Mouse (Mus musculus) megakaryocyte, embryonic 14.5 days (primary cell): ENCODE measurements around the gene Pfn3. TPM values are rescaled to one million over a fixed set of nuclear protein-coding genes. Genes with fewer than 3 reads are reported as not detected.

Experiments
- H3K27me3 ChIP-seq: replicated peaks from 2 replicates; pipeline ENCODE3; 2012; ENCODE audit warnings: inconsistent platforms
- H3K36me3 ChIP-seq: replicated peaks from 2 replicates; pipeline ENCODE3; 2012; ENCODE audit warnings: low read length, inconsistent platforms, mixed read lengths
- H3K4me1 ChIP-seq: 2 replicates; pipeline ENCODE4 v1.6.1; 2012; ENCODE audit warnings: inconsistent platforms
- H3K4me3 ChIP-seq: replicated peaks from 2 replicates; pipeline ENCODE3; 2012; ENCODE audit warnings: moderate library complexity, mild to moderate bottlenecking, inconsistent platforms
- H3K9me3 ChIP-seq: 2 replicates; pipeline ENCODE4 v1.6.1; 2012; ENCODE audit warnings: inconsistent platforms
- FLI1 ChIP-seq: IDR thresholded peaks from 2 replicates; pipeline ENCODE4 v1.6.1; 2012; ENCODE audit warnings: low read length, inconsistent platforms, mixed read lengths
- GATA1 ChIP-seq: IDR thresholded peaks from 3 replicates; pipeline ENCODE4 v1.6.1; 2012; ENCODE audit warnings: mixed read lengths, low read length, inconsistent platforms, borderline replicate concordance
- polyA plus RNA-seq: library from polyadenylated mRNA; stranded (reverse); fragments of >175 nt; gene quantifications from 2 replicates; pipeline ENCODE4 v1.2.3, GENCODE M21; 2012; ENCODE audit warnings: low replicate concordance; ENCODE audit not compliant: insufficient read depth

Pfn3 gene
- not detected in 2 replicates for polyA plus RNA-seq

DNA sequence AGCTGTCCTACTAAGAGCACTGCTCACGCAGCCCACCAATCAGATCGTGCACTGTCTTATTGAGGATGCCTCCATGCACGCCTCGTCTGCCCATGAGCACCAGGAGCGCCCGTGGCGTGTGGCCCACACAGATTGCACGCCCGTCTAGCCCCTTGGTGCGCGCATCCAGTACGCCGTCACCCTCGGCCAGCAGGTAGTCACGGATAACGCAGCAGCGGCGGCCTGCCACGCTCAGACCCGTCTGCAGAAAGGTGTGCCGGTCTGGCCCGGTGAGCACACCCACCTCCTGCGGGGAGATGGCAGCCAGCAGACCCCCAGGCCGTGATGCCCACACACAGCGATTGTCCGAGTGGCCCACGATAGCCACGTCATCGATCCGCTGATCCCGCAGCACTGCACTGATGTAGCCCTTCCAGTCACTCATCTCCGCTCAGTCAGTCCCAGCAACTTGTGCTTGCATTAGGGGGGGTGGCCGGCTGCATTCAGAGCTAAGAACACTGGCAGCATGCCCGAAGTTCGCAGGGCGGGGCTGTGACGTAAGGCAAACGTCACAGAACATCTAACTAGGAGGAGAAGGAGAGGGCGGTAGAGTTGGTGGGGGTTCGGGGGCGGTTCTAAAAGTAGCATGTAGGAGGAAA is at the start of gene Pfn3:
Gene Pfn3 (minus strand): TSS at position 490 of the 638 bp plus-strand sequence.
- peak within 1 kb of the TSS; percentile 47 for H3K4me3 ChIP-seq
- no peaks in the 10 kb centered on the region for H3K36me3 ChIP-seq
- H3K9me3 ChIP-seq: peaks cover 14% of the 10 kb centered on the region
- H3K27me3 ChIP-seq: peaks cover 75% of the 10 kb centered on the region
- TF ChIP-seq FLI1 (no peak), GATA1 (no peak)
- H3K4me1 ChIP-seq: peaks cover 45% of the 10 kb centered on the region

DNA sequence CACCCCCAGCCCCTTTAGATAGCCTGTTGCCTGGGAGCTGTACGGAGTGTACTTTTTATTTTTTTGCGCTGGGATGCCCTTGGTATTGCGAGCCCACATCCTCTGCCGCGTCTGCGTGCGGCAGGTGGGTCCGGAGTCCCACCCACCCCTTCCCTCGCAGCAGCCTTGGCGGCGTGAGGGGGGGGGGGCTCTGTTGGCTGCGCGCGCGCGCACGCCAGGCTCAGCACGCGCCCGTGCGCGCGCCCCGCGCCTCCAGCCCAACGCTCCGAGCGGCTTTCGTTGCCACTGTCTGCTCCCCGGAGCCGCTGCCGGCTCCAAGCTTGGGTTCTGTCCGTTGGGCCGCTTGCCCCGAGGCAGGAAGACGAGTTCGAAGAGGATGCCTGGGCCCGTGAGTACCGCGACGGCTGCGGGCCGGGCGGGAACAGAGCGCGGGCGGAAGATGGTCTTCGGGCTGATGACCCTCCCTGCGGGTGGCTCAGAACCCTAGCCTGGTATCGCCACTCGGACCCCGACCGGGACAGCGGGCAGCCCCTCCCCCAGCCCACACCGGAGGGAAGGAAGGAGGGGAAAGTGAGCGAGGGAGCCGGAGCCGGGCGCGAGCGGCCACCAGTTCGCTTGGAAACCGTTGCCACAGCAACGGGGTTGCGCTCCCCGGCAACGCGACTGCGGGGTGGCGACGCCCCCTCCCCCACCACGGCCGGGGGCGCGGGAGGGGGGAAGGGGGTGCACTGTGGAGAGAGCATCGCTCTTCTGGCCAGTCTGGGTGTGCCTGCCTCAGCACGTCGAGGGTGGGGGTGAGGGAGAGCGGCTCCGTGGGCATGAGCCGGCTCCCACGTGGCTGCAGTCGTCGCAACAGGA is 49.2 kb upstream of the Pfn3 start, which contains the start of gene Prr7:
Gene Prr7 (plus strand): TSS at position 241 of the 858 bp plus-strand sequence.
- Histone ChIP-seq H3K4me1 (peaks cover 62% of the 10 kb centered on the region), H3K9me3 (no peaks in the 10 kb centered on the region), H3K27me3 (peaks cover 54% of the 10 kb centered on the region), H3K4me3 (peak within 1 kb of the TSS; percentile 92), H3K36me3 (peaks cover 42% of the 10 kb centered on the region)
- TF ChIP-seq FLI1 (no peak), GATA1 (no peak)

DNA sequence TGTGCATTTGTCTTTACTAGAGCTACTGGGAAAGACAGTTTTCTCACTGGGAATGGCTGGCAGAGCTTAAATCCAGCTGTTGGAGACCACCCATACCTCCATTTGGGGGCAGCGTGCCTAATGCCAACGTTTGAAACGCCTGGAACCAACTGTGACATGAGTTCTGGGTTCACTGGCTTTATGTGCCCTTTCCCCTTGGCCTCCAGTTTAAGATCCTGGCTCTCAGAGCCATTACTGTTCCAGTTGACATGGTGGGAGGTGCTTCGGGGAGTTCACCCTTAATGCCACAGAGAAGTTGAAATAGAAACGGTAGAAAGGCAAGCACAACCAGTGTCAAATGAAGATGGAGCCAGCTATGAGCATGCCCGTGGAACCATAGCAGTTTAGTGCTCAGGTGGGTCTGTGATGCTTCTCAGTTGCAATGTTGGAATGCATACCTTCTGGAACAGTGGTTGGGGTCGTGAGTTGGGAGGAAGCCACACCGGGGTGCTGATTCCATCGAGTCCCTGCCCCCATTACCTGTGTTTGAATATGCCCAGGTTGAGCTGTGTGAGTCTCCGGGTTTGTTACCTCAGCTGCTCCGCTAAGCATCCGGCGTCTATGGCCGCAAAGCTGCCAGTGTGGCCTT is 48.5 kb upstream of the Pfn3 start:
- H3K4me3 ChIP-seq: peak overlapping the region; percentile 92
- H3K27me3 ChIP-seq: peaks cover 47% of the 10 kb centered on the region
- H3K36me3 ChIP-seq: peaks cover 49% of the 10 kb centered on the region
- peaks cover 57% of the 10 kb centered on the region for H3K4me1 ChIP-seq
- no peaks in the 10 kb centered on the region for H3K9me3 ChIP-seq
- TF ChIP-seq FLI1: no peak
- no peak for TF ChIP-seq GATA1

DNA sequence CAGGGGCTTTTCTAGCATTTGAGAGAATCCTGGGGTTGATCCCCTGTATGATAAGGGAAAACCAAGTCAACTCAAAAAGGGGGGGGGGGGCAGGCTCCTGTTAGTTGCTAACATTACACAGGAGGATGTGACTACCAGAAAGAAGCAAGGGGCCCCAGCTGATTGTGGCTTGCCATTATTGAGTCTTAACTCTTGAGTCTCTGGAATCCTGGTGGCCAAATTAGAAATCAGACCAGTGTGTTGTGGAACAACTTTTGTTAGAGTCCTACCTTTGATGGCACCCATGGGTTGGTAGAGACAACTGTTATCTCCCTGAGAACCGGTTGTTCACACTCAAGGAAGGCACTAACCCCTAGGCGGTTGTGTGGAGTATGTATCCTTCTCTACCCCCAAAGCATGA is 47.9 kb upstream of the Pfn3 start:
- Histone ChIP-seq H3K9me3 (no peaks in the 10 kb centered on the region), H3K36me3 (peaks cover 55% of the 10 kb centered on the region), H3K4me3 (no peak overlapping the region), H3K4me1 (peaks cover 53% of the 10 kb centered on the region), H3K27me3 (peaks cover 41% of the 10 kb centered on the region)
- TF ChIP-seq FLI1 (no peak), GATA1 (no peak)

DNA sequence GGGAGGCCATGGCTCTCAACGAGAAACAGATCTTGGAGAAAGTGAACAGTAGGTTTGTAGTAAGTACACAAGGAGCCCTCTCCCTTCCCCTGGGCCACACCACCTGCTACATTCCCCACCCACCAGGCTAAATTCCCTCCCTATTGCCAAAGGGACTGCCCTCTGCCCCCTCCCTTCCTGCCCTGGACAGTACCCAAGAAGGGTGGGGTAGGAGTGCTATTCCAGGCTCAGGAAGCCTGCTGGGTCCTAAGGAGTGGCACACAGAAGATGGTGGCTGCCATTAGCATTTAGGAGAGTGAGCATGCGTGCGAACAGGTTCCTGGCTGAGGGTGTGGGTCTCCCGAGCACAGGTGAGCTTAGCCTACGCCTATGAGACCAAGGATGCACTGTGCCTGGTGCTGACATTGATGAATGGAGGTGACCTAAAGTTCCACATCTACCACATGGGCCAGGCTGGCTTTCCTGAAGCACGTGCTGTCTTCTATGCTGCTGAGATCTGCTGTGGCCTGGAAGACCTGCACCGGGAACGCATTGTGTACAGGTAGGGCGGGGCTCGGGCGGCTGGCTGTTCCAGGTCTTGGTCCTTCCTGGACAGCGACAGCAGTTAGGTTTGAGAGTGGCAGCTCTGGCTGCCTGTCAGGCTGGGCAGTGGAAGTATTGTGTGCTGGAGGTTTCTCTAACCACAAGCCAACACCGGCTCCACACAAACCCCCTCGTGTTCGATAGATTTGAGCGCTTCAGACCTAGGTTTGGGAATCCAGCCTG is 36.9 kb upstream of the Pfn3 start:
- peaks cover 93% of the 10 kb centered on the region for H3K36me3 ChIP-seq

DNA sequence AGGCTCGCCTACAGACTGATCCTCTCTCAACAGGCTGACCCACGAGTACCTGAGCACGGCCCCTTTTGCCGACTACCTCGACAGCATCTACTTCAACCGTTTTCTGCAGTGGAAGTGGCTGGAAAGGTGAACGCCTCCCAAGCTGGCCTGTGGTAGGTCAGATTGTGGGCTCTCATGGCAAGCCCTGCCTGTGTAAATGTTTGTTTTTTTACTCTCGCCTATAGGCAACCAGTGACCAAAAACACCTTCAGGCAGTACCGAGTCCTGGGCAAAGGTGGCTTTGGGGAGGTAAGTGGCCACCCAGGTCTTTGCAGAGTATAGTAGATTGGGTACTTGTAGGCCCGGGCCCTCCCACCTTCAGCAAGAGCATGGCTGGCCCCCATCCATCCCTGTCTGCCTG is 36.3 kb upstream of the Pfn3 start:
- no peaks in the 10 kb centered on the region for H3K9me3 ChIP-seq
- H3K4me3 ChIP-seq: no peak overlapping the region
- peaks cover 65% of the 10 kb centered on the region for H3K4me1 ChIP-seq
- H3K36me3 ChIP-seq: peaks cover 87% of the 10 kb centered on the region
- no peaks in the 10 kb centered on the region for H3K27me3 ChIP-seq
- no peak for TF ChIP-seq GATA1

More for the DNA sequence above, 36.9 kb upstream of the Pfn3 start:
- Histone ChIP-seq H3K4me3 (peak overlapping the region; percentile 62), H3K9me3 (no peaks in the 10 kb centered on the region), H3K27me3 (no peaks in the 10 kb centered on the region), H3K4me1 (peaks cover 61% of the 10 kb centered on the region)
- TF ChIP-seq FLI1 (no peak), GATA1 (no peak)

DNA sequence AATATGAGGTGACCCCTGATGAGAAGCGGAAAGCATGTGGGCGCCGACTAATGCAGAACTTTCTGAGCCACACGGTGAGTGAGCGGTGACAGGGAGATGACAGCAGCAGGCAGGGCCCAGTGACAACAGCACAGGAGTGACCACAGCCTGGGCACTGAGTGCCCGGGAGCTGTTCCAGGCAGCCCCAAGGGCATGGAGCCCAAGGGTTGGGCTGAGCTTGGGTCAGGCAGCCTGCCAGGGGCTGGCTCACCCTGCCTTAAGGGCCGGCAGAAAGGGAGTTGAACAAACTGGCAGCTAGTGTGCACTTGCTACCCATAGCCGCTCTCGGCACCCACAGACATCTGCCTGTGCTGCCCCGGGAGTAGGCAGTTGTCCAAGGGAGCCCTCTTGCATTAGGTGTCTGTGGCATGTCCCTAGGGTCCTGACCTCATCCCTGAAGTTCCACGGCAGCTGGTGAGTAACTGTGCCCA is 35.5 kb upstream of the Pfn3 start:
- TF ChIP-seq FLI1: no peak
- TF ChIP-seq GATA1: no peak
- Histone ChIP-seq H3K27me3 (no peaks in the 10 kb centered on the region), H3K9me3 (no peaks in the 10 kb centered on the region), H3K4me3 (no peak overlapping the region), H3K4me1 (peaks cover 70% of the 10 kb centered on the region), H3K36me3 (peaks cover 79% of the 10 kb centered on the region)

DNA sequence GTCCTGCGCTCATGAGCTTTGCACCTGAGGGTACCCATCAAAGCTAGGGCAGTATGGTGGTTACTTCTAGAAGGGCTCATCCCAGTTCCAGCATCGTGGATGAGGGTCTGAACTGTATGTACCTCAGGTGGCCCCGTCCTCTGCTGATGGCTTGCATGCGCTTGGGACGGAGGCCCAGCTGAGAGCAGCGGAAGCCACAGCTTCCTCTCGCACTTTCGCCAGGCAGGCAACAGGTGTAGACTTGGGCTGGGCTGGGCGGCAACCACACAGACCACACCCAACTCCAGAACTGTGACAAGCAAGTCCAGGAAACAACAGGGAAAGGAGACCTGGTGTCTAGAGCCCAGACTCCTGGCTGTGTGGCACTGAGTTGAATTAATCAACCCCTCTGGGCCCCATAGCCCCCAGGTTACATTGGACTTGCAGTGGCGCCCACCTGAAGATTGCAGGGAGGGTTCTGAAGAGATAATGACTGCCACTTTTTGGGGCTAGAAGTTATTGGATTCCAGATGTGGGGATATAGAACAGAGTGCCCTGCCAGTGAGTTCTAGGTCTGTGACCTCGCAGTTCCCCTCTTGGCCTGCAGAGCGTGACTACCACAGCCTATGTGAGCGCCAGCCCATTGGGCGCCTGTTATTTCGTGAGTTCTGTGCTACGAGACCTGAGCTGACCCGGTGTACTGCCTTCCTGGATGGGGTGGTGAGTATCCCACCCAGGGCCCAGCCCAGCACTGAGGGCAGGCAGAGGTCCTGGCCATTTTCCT is 34.8 kb upstream of the Pfn3 start:
- no peaks in the 10 kb centered on the region for H3K27me3 ChIP-seq
- peaks cover 72% of the 10 kb centered on the region for H3K36me3 ChIP-seq
- H3K4me3 ChIP-seq: peak overlapping the region; percentile 21
- H3K4me1 ChIP-seq: peaks cover 70% of the 10 kb centered on the region
- no peaks in the 10 kb centered on the region for H3K9me3 ChIP-seq
- no peak for TF ChIP-seq FLI1
- TF ChIP-seq GATA1: no peak
